Mouse (Mus musculus): Measurements from ENCODE around the gene Thsd4. TPM values are rescaled to one million over a fixed set of nuclear protein-coding genes. Genes with fewer than 3 reads are reported as not detected.
A peak's percentile ranks its signal among the peaks of the same experiment; 100 is the strongest.

Gene Thsd4
- polyA plus RNA-seq, 1 experiment = 9.0 TPM

DNA sequence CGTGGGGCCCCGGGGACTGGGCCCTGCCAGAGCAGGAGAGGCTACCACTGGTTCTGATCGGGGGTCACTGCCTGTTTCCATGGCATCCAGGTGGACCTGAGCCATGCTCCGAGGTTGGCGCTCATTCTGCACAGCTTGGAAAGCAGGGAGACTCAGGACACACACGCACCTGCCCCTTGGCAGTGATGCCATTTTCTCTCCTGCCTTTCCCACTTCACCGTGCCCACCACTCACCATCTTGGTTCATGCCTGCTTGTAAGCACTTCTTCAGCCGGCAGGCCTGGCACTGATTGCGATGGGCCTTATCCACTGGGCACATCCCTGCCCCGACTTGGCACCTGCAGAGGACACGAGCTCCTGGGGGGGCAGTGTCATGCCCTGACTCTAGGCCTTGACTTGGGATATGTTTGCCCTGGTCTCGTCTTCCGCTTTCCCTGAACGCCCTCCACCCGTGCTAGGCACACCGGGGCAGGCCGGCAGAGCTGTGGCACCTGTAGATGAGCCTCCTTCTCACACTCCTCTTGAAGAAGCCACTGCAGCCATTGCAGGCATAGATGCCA lies 573.1 kb downstream of the Thsd4 start:
- 34% methylated on average over 17 of the region's 17 CpGs for WGBS
- H3K4me1 ChIP-seq (ENCODE audit: control insufficient read depth, insufficient read depth, insufficient read length, low read length) = peaks cover 40% of the 10 kb centered on the region
- H3K27me3 ChIP-seq (ENCODE audit: control insufficient read depth, insufficient read depth, low read length) = no peaks in the 10 kb centered on the region
- no peak overlapping the region for H3K27ac ChIP-seq (ENCODE audit: insufficient read depth, low read depth, low read length)
- H3K36me3 ChIP-seq (ENCODE audit: control insufficient read depth, insufficient read depth, low read length) = no peaks in the 10 kb centered on the region
- TF ChIP-seq POLR2A (IDR thresholded peaks at IDR 0.05; ENCODE audit: low read depth, low read length) (no peak), CTCF (IDR thresholded peaks at IDR 0.05; ENCODE audit: extremely low read depth, insufficient read length, insufficient replicate concordance, low read depth, low read length) (no peak)
- H3K4me3 ChIP-seq (ENCODE audit: low read depth, low read length) = peak overlapping the region; percentile 2; the same call in 1 of the 2 replicates

- no peak overlapping the region for H3K4me3 ChIP-seq (ENCODE audit: low read depth, low read length)
- no peak for TF ChIP-seq CTCF (IDR thresholded peaks at IDR 0.05; ENCODE audit: extremely low read depth, insufficient read length, insufficient replicate concordance, low read depth, low read length)
- no peak for TF ChIP-seq POLR2A (IDR thresholded peaks at IDR 0.05; ENCODE audit: low read depth, low read length)
- no peaks in the 10 kb centered on the region for H3K36me3 ChIP-seq (ENCODE audit: control insufficient read depth, insufficient read depth, low read length)
- no peaks in the 10 kb centered on the region for H3K27me3 ChIP-seq (ENCODE audit: control insufficient read depth, insufficient read depth, low read length)
- peaks cover 35% of the 10 kb centered on the region for H3K4me1 ChIP-seq (ENCODE audit: control insufficient read depth, insufficient read depth, insufficient read length, low read length)
- no peak overlapping the region for H3K27ac ChIP-seq (ENCODE audit: insufficient read depth, low read depth, low read length)
- 26% methylated on average over 8 of the region's 8 CpGs for WGBS
Measured at GRCm38 (mm10) chr9:59948226-59948625, 573.6 kb downstream of the Thsd4 start.

DNA sequence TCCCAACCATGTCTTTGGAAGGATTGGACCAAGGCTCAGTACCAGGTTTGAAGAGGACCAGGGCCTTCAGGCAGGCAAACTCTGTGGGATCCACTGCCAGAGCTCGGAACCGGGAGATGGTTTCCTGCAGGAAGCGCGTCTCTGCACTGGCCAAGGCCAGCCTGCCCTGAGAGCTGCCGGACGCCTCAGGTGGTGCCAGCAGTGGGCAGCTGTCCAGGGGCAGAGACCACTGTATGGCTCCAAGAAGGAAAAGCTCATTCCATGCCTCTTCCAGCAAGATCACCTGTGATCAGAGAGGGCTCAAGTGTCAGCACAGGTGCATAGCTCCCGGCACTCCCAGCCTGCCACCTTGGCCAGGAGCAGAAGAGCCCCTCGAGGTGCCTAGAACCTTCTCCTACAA lies 574.6 kb downstream of the Thsd4 start:
- Histone ChIP-seq H3K36me3 (ENCODE audit: control insufficient read depth, insufficient read depth, low read length) (no peaks in the 10 kb centered on the region), H3K27me3 (ENCODE audit: control insufficient read depth, insufficient read depth, low read length) (no peaks in the 10 kb centered on the region), H3K4me1 (ENCODE audit: control insufficient read depth, insufficient read depth, insufficient read length, low read length) (peaks cover 29% of the 10 kb centered on the region), H3K27ac (ENCODE audit: insufficient read depth, low read depth, low read length) (no peak overlapping the region), H3K4me3 (ENCODE audit: low read depth, low read length) (no peak overlapping the region)
- 45% methylated on average over 8 of the region's 8 CpGs for WGBS
- TF ChIP-seq POLR2A (IDR thresholded peaks at IDR 0.05; ENCODE audit: low read depth, low read length) = no peak
- TF ChIP-seq CTCF (IDR thresholded peaks at IDR 0.05; ENCODE audit: extremely low read depth, insufficient read length, insufficient replicate concordance, low read depth, low read length) = no peak

- Histone ChIP-seq H3K4me1 (ENCODE audit: control insufficient read depth, insufficient read depth, insufficient read length, low read length) (peaks cover 27% of the 10 kb centered on the region), H3K27ac (ENCODE audit: insufficient read depth, low read depth, low read length) (no peak overlapping the region), H3K4me3 (ENCODE audit: low read depth, low read length) (no peak overlapping the region), H3K36me3 (ENCODE audit: control insufficient read depth, insufficient read depth, low read length) (no peaks in the 10 kb centered on the region), H3K27me3 (ENCODE audit: control insufficient read depth, insufficient read depth, low read length) (no peaks in the 10 kb centered on the region)
- 77% methylated on average over 3 of the region's 3 CpGs for WGBS
- no peak for TF ChIP-seq CTCF (IDR thresholded peaks at IDR 0.05; ENCODE audit: extremely low read depth, insufficient read length, insufficient replicate concordance, low read depth, low read length)
- no peak for TF ChIP-seq POLR2A (IDR thresholded peaks at IDR 0.05; ENCODE audit: low read depth, low read length)
Measured at GRCm38 (mm10) chr9:59945241-59945640, 576.6 kb downstream of the Thsd4 start.

DNA sequence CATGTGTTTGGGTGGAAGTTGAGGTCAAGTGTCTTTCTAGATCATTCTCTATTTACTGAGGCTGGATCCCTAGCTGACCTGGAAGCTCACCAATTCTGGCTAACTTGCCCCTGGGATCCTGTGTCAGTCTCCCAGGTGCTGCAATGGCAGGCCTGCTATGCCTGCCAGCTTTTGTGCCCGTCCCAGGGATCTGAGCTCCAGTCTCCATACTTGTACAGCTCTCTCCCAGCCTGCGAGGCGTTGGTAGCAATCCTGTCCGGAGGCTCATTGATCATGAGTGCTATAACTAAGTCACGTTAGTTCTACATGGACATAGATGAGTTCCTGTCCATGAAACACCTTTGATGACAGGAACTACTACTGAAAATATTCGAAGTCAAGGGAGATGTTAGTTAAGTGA lies 578.0 kb downstream of the Thsd4 start:
- peaks cover 26% of the 10 kb centered on the region for H3K4me1 ChIP-seq (ENCODE audit: control insufficient read depth, insufficient read depth, insufficient read length, low read length)
- 75% methylated on average over 6 of the region's 6 CpGs for WGBS

GRCm38 (mm10) chr9:59942501-59943085 lies 579.3 kb downstream of the Thsd4 start:
- TF ChIP-seq POLR2A (IDR thresholded peaks at IDR 0.05; ENCODE audit: low read depth, low read length) (no peak), CTCF (IDR thresholded peaks at IDR 0.05; ENCODE audit: extremely low read depth, insufficient read length, insufficient replicate concordance, low read depth, low read length) (no peak)
- WGBS = 17% methylated on average over 5 of the region's 5 CpGs

More for the DNA sequence above, 578.0 kb downstream of the Thsd4 start:
- Histone ChIP-seq H3K27me3 (ENCODE audit: control insufficient read depth, insufficient read depth, low read length) (no peaks in the 10 kb centered on the region), H3K27ac (ENCODE audit: insufficient read depth, low read depth, low read length) (no peak overlapping the region), H3K36me3 (ENCODE audit: control insufficient read depth, insufficient read depth, low read length) (no peaks in the 10 kb centered on the region), H3K4me3 (ENCODE audit: low read depth, low read length) (no peak overlapping the region)
- TF ChIP-seq CTCF (IDR thresholded peaks at IDR 0.05; ENCODE audit: extremely low read depth, insufficient read length, insufficient replicate concordance, low read depth, low read length) (no peak), POLR2A (IDR thresholded peaks at IDR 0.05; ENCODE audit: low read depth, low read length) (no peak)

DNA sequence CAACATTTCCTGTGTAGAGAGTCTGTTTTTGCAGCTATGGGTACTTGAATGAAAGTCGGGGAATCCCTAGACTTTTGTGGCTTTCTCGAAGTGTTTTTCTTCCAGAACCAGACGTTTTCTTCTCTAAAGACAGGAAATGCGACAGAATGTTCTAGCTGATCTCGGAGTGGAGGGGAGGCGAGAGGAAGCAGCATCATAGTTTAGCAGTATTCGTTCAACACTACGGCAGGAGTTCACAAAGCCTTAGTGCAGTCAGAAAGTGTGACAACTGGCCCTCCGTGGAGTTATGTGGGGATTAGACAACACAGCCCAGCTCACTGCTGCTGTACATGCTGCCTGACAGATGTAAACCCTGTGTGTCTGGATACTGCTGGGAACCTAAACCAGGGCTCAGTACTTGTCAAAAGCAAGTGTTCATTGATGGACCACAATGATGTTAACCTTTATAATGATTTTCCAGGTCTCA lies 579.9 kb downstream of the Thsd4 start:
- TF ChIP-seq CTCF (IDR thresholded peaks at IDR 0.05; ENCODE audit: extremely low read depth, insufficient read length, insufficient replicate concordance, low read depth, low read length) (no peak), POLR2A (IDR thresholded peaks at IDR 0.05; ENCODE audit: low read depth, low read length) (no peak)
- Histone ChIP-seq H3K27me3 (ENCODE audit: control insufficient read depth, insufficient read depth, low read length) (no peaks in the 10 kb centered on the region), H3K4me1 (ENCODE audit: control insufficient read depth, insufficient read depth, insufficient read length, low read length) (peaks cover 13% of the 10 kb centered on the region; the same call in 1 of the 2 replicates), H3K36me3 (ENCODE audit: control insufficient read depth, insufficient read depth, low read length) (no peaks in the 10 kb centered on the region), H3K4me3 (ENCODE audit: low read depth, low read length) (no peak overlapping the region), H3K27ac (ENCODE audit: insufficient read depth, low read depth, low read length) (peak overlapping the region; percentile 35; the same call in 1 of the 2 replicates)
- 9% methylated on average over 9 of the region's 9 CpGs for WGBS

More at GRCm38 (mm10) chr9:59942501-59943085, 579.3 kb downstream of the Thsd4 start:
- no peaks in the 10 kb centered on the region for H3K27me3 ChIP-seq (ENCODE audit: control insufficient read depth, insufficient read depth, low read length)
- H3K36me3 ChIP-seq (ENCODE audit: control insufficient read depth, insufficient read depth, low read length) = no peaks in the 10 kb centered on the region
- H3K27ac ChIP-seq (ENCODE audit: insufficient read depth, low read depth, low read length) = no peak overlapping the region
- H3K4me1 ChIP-seq (ENCODE audit: control insufficient read depth, insufficient read depth, insufficient read length, low read length) = peaks cover 18% of the 10 kb centered on the region
- no peak overlapping the region for H3K4me3 ChIP-seq (ENCODE audit: low read depth, low read length)

All from small intestine, adult 2 months (tissue).